Mouse (Mus musculus): Measurements from ENCODE around the gene Akap5.

Gene Akap5

GRCm38 (mm10) chr12:76324679-76325431 lies at the start of gene Akap5:
Gene Akap5 (plus strand): TSS chr12:76324891.
- peak; percentile 38 to 56 for DNase-seq (ENCODE audit: low spot score in 2 of 2)

- DNase-seq (ENCODE audit: low spot score in 2 of 2), result no peak
Measured at GRCm38 (mm10) chr12:76278209-76278608, 46.5 kb upstream of the Akap5 start.

- DNase-seq (ENCODE audit: low spot score in 2 of 2), result no peak
Measured at GRCm38 (mm10) chr12:76280556-76280955, 44.1 kb upstream of the Akap5 start.

- DNase-seq (ENCODE audit: low spot score in 2 of 2), result no peak
Measured at GRCm38 (mm10) chr12:76281111-76281660, 43.5 kb upstream of the Akap5 start.

GRCm38 (mm10) chr12:76282132-76282531 lies 42.6 kb upstream of the Akap5 start:
- DNase-seq (ENCODE audit: low spot score in 2 of 2), result no peak

GRCm38 (mm10) chr12:76282532-76283173 lies 42.0 kb upstream of the Akap5 start:
- DNase-seq (ENCODE audit: low spot score in 2 of 2), result no peak

- no peak for DNase-seq (ENCODE audit: low spot score in 2 of 2)
Measured at GRCm38 (mm10) chr12:76285418-76285817, 39.3 kb upstream of the Akap5 start.

GRCm38 (mm10) chr12:76287986-76288385 lies 36.7 kb upstream of the Akap5 start:
- DNase-seq (ENCODE audit: low spot score in 2 of 2), result no peak

GRCm38 (mm10) chr12:76288494-76288893 lies 36.2 kb upstream of the Akap5 start:
- DNase-seq (ENCODE audit: low spot score in 2 of 2), result no peak

- DNase-seq (ENCODE audit: low spot score in 2 of 2), result no peak
Measured at GRCm38 (mm10) chr12:76289428-76289827, 35.3 kb upstream of the Akap5 start.

- DNase-seq (ENCODE audit: low spot score in 2 of 2), result peak in 1 of 2 experiments; percentile 12
Measured at GRCm38 (mm10) chr12:76290271-76290670, 34.4 kb upstream of the Akap5 start.

GRCm38 (mm10) chr12:76293192-76293591 lies 31.5 kb upstream of the Akap5 start:
- peak in 1 of 2 experiments; percentile 49 for DNase-seq (ENCODE audit: low spot score in 2 of 2)

- DNase-seq (ENCODE audit: low spot score in 2 of 2), result no peak
Measured at GRCm38 (mm10) chr12:76297830-76298229, 26.9 kb upstream of the Akap5 start.

GRCm38 (mm10) chr12:76299361-76299906 lies 25.3 kb upstream of the Akap5 start:
- no peak for DNase-seq (ENCODE audit: low spot score in 2 of 2)

GRCm38 (mm10) chr12:76300367-76300766 lies 24.3 kb upstream of the Akap5 start:
- no peak for DNase-seq (ENCODE audit: low spot score in 2 of 2)

GRCm38 (mm10) chr12:76303474-76303873 lies 21.2 kb upstream of the Akap5 start:
- DNase-seq (ENCODE audit: low spot score in 2 of 2), result no peak

- DNase-seq (ENCODE audit: low spot score in 2 of 2), result no peak
Measured at GRCm38 (mm10) chr12:76304199-76304598, 20.5 kb upstream of the Akap5 start.

- DNase-seq (ENCODE audit: low spot score in 2 of 2), result no peak
Measured at GRCm38 (mm10) chr12:76305107-76305506, 19.6 kb upstream of the Akap5 start.

- no peak for DNase-seq (ENCODE audit: low spot score in 2 of 2)
Measured at GRCm38 (mm10) chr12:76306852-76307561, 17.7 kb upstream of the Akap5 start.

- no peak for DNase-seq (ENCODE audit: low spot score in 2 of 2)
Measured at GRCm38 (mm10) chr12:76307964-76308363, 16.7 kb upstream of the Akap5 start.

- DNase-seq (ENCODE audit: low spot score in 2 of 2), result no peak
Measured at GRCm38 (mm10) chr12:76308436-76308835, 16.3 kb upstream of the Akap5 start.

GRCm38 (mm10) chr12:76310007-76310406 lies 14.7 kb upstream of the Akap5 start:
- DNase-seq (ENCODE audit: low spot score in 2 of 2), result no peak
